Mouse (Mus musculus): ENCODE data around the gene Tnxb. TPM values are rescaled to one million over a fixed set of nuclear protein-coding genes. Genes with fewer than 3 reads are reported as not detected.

Tnxb gene
- total RNA-seq, 2 experiments from 2014 or later = 35.6 to 39.7 TPM

- intact Hi-C loops (cut with DNase I) = loop anchor here (5.0 kb wide), 1 partner anchor 180 kb away; the partner anchor contains the start of genes Dxo and Stk19
- DNase-seq = no peak
These were observed 13.1 kb upstream of the Tnxb start for GRCm38 (mm10) chr17:34657271-34657670.

DNA sequence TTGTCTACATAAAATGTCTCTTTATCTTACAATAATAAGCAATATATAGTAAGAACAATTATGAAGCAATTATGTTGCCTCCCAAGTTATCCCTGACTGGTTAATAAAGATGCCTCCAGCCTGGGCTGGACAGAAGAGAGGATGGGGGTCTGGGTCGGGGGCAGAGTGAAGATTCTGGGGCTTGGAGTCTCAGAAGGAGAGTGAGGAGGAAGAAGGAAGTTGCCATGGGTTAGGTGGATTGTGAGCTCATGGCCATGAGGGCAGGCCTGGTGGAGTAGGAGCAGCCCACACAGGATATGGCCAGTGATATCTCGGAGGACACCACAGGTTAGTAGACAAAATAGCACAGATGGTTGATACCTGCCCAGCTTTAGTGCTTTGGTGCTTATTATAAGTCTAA, 12.2 kb upstream of the Tnxb start:
- DNase-seq = no peak
- intact Hi-C loops (cut with DNase I) = loop anchor here (5.0 kb wide), 1 partner anchor 179 kb away; the partner anchor contains the start of genes Dxo and Stk19

DNA sequence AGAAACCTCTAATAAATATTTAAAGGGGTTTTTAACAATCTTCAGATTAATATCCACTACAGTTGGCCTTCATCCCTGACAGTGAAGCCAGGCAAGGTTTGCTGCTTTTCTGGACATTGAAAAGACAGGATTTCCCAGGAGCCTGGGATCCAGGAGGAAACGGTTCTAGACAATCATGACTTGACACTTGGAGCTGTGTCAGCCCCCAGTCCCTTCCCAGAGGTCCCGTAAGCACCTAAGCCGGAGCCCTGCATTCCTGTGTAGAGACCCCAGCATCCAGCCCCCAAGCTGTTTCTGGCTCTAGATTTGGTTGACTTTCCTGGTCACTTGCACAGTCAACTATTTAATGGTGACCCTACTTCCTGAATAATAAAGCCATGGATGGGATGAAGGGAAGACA, 11.7 kb upstream of the Tnxb start:
- intact Hi-C loops (cut with DNase I) = loop anchor here (5.0 kb wide), 1 partner anchor 179 kb away; the partner anchor contains the start of genes Dxo and Stk19
- DNase-seq = no peak

DNA sequence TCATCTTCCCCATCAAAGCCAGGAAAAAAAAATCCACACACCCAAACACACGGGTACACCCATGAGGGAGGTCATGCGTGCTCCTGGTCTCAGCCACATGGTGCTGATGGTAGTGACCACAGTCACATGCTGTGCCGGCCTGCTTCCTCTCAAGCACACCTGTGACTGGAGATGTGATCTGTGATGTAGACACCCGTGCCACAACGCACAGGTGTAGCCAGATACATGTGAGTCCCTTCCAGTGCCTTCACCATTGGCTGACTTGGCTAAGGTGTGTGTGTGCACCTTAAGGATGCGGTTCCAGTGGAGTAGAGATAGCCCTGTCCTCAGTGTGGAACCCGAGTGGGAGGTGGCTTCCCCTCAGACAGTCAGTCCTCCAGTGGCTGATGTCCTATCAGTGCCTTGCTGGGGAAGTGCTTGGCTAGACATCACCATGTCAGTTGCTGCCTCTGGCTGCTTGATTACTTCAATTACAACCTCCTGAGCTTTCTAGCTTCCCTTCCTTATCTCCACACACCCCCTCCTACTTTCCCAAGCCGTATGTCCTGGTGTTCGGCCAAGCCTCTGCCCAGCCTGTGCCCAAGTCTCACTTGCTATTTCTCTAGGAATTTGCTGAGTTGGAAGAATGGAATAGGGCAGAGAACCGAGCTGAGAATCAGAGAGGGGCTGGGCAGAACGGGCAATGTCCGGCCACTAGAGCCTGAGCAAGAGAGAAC, 11.0 kb upstream of the Tnxb start:
- DNase-seq = no peak
- intact Hi-C loops (cut with DNase I) = loop anchor here (5.0 kb wide), 1 partner anchor 178 kb away; the partner anchor contains the start of genes Dxo and Stk19

GRCm38 (mm10) chr17:34659897-34660214, 10.5 kb upstream of the Tnxb start:
- intact Hi-C loops (cut with DNase I) = loop anchor here (5.0 kb wide), 1 partner anchor 177 kb away; the partner anchor contains the start of genes Dxo and Stk19
- DNase-seq = no peak

DNA sequence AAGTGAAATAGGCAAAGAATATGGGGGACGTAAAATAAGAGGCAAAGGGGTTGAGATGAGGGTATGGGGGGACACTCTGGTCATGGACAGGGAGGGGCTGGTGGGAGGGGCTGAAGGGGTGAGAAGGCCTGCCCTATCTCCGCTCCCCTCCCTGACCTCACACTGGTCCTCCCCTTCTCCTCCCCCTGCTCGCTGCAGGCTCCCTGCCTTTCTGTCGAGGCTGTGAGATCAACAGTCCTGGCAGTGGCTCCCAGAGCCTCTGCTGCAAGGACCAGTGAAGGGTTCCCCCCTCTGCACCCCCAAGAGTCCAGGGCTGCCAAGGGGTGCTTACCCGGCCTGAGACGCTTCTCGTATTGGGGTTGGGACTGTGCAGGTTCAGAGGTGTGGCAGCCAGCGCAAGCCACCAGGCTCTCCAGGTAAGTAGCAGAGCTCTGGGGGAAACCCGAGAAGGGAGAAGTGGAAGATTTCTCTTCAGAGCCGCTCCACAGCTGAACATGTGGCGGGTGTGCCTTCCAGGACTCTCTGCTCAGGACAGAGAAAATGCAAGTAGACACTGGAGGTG, 10.0 kb upstream of the Tnxb start:
- peak in 1 of 2 experiments; percentile 53 for DNase-seq
- intact Hi-C loops (cut with DNase I) = no loop called here

DNA sequence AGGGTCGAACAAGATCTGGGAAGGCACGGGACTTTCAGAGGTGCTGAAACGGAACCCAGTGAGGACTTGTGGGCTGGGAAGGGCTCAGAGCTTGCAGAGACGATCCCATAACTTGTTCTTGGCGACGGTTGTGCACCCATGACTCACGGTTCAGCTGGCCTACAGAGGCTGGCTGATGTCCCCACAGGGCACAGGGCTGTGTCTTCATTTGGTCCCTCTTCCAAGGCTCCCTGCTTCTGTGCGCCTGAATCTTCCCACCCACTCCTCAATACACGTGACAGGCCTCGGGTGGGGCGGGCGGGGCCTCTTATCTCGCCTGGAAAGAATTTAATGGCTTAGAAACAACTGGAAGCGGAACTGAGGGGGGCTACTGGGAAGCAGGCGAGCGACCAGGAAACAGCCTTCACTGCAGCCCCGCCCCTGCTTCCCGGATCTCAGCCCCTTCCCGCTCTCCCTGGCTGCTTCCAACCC, 9.2 kb upstream of the Tnxb start:
- peak; percentile 68 to 75 for DNase-seq
- intact Hi-C loops (cut with DNase I) = no loop called here

GRCm38 (mm10) chr17:34662468-34662867, 7.9 kb upstream of the Tnxb start:
- intact Hi-C loops (cut with DNase I) = no loop called here

GRCm38 (mm10) chr17:34662978-34663377, 7.4 kb upstream of the Tnxb start:
- no peak for DNase-seq
- intact Hi-C loops (cut with DNase I) = no loop called here

More at GRCm38 (mm10) chr17:34662468-34662867, 7.9 kb upstream of the Tnxb start:
- no peak for DNase-seq

DNA sequence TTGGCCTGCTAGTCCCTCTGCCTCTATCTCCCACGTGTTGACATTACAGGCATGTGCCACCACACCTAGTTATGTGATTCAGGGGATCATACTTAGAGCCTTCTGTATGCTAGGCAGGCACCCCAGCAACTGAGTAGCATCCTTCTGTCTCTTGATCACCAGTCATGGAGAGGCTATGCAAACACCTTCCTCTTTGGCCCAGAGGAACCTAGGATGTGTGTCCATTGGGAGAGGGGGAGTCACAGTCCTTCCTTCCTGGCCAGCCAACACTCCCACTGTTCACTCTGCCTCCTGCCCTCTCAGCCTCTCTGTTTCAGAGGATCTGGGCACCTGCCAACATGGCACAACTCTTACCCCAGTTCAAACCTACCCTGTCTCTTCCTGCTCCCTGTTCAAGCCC, 6.8 kb upstream of the Tnxb start:
- intact Hi-C loops (cut with DNase I) = no loop called here
- DNase-seq = no peak

- intact Hi-C loops (cut with DNase I) = no loop called here
- DNase-seq = no peak
These were observed 5.9 kb upstream of the Tnxb start for GRCm38 (mm10) chr17:34664472-34664871.

GRCm38 (mm10) chr17:34671151-34672066, 1.1 kb downstream of the Tnxb start:
- DNase-seq = no peak
- intact Hi-C loops (cut with DNase I) = no loop called here

- intact Hi-C loops (cut with DNase I) = no loop called here
- no peak for DNase-seq
These were observed 2.0 kb downstream of the Tnxb start for GRCm38 (mm10) chr17:34672246-34672792.

GRCm38 (mm10) chr17:34673139-34673538, 2.8 kb downstream of the Tnxb start:
- intact Hi-C loops (cut with DNase I) = no loop called here
- DNase-seq = no peak

DNA sequence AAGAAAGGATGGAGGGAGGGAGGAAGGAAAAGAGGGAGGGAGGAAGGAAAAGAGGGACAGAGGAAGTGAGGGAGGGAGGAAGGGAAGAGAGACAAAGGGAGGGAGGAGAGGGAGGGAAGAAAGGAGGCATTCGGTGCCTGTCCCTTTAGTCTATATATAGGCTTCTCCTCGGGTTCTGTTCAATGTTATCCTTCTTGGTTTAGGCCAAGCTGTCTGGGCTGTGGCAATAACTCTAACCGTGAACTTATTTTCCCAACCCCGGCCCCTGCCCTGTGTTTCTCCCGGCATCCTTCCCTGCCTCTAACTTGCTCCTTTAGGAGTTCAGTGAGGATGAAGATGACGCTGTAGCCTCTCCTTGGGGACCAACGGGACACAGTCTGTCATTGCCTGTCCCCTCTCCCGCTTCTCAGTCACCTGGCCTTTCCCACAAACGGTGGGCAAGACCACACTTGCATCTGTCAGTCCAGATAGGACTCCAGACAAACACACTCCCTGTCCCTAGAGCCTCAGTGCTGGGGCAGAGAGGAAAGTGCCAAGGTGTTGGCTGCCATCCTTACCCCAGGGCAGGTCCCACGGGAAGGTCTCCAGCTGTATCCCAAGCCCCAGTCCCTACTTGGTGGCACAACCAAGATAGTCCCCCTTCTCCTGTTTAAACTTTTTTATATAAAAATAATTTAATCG, 4.3 kb downstream of the Tnxb start:
- no peak for DNase-seq
- intact Hi-C loops (cut with DNase I) = no loop called here

DNA sequence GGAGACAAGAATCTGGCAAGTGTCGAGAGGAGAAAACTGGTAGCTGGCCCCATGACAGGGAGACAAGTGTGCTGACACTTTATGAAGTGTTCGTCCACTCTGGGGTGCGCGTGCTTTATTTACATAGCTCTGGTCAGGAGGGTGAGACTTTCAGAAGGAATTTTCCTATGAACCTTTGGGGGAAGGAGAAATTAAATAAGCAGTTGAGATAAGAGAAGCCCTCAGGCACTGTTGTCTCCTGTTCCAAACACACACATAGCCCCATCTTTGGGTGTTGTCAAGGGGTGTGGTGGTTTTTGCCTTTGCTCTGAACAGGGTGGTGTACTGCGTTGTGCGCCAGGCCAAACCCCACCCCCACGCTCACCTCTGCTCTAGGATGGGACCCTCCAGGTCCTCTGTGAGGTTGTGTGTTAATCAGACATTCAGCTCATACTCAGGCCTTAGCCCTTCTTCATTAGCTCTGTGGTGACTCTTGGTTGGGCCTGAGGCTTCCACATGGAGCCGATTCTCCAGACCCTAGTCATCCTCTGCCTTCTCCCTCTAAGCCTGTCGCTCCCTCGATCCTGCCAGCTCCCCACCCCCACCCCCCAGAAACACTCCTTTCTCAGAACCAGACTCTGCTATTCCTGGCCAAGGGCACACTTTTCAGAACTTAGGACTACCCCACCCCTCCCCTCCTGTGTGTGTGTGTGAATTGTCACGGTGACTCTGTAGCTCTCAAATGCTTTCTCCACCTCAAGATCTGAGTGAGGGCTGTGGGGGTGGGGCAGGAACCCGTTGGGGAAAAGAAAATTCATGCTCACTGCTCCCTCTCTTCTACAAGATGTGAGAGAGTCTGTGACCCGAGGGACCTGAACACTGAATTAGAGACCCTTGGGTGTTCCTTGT, 5.1 kb downstream of the Tnxb start:
- intact Hi-C loops (cut with DNase I) = no loop called here
- DNase-seq = no peak

DNA sequence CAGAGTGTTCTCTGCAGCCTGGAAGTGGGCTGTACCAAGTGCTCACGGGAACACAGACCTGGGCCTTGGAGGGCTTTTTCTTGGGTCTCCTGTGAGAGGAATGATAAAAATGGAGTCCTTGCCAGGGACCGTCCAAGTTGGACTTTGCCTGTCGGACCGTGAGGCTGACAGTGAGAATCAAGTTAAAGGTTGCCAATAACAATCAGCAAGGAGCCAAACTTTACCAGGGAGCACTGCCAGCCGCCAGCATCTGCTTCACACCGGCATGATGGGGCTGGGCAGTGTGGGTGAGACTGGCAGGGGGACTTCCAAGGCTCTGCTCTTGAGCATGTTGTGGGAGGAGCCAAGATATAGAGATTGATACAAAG, 5.7 kb downstream of the Tnxb start:
- DNase-seq = no peak
- intact Hi-C loops (cut with DNase I) = no loop called here

- intact Hi-C loops (cut with DNase I) = no loop called here
- no peak for DNase-seq
These were observed 6.3 kb downstream of the Tnxb start for GRCm38 (mm10) chr17:34676671-34677070.

DNA sequence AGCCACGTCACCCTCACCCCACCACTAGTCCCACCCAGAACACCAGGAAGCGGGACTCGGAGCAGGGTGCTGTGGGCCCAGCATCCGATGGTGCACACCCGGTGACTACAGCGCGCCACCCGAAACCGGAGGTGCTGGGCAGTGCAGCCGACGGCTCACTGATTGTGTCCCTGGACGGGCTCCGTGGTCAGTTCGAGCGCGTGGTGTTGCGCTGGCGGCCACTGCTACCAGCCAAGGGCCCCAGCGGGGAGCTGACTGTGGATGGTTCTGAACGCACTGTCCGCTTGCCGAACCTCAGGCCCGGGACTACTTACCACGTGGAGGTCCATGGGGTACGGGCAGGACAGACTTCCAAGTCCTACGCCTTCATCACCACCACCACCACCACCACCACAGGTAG, 9.9 kb downstream of the Tnxb start:
- intact Hi-C loops (cut with DNase I) = no loop called here
- DNase-seq = no peak
